Mouse (Mus musculus) intestine, embryonic 15.5 days (tissue): ENCODE measurements at regions not wholly inside any gene's neighbourhood (a gene's known extent, or its start where the extent isn't known, plus 50 kb on each side); places are given as distances from the start of the nearest gene placed in this dataset.

Experiments
- ATAC-seq: fragments of 200-750 bp; cut with Nextera tagmentation; 2 replicates; pipeline ENCODE4 v1.8.0; 2017; ENCODE audit warnings: moderate TSS enrichment, moderate library complexity
- H3K27ac ChIP-seq: fragments of 300-500 bp; sonication (generic); 2 replicates; pipeline ENCODE4 v1.5.1; 2015; ENCODE audit warnings: mild to moderate bottlenecking, inconsistent platforms
- H3K27me3 ChIP-seq: fragments of 300-500 bp; sonication (generic); replicated peaks from 2 replicates; pipeline ENCODE4 v1.6.1; 2015; ENCODE audit warnings: inconsistent platforms
- H3K36me3 ChIP-seq: fragments of 300-500 bp; sonication (generic); 2 replicates; pipeline ENCODE4 v1.6.1; 2015; ENCODE audit warnings: inconsistent platforms
- H3K4me1 ChIP-seq: fragments of 300-500 bp; sonication (generic); replicated peaks from 2 replicates; pipeline ENCODE4 v1.6.1; 2015; ENCODE audit warnings: inconsistent platforms
- H3K4me2 ChIP-seq: fragments of 300-500 bp; sonication (generic); replicated peaks from 2 replicates; pipeline ENCODE4 v1.6.1; 2015; ENCODE audit warnings: mild to moderate bottlenecking, inconsistent platforms
- H3K4me3 ChIP-seq: fragments of 300-500 bp; sonication (generic); replicated peaks from 2 replicates; pipeline ENCODE4 v1.5.1; 2015; ENCODE audit warnings: inconsistent platforms
- H3K9ac ChIP-seq: fragments of 300-500 bp; sonication (generic); 2 replicates; pipeline ENCODE4 v1.6.1; 2015; ENCODE audit warnings: inconsistent platforms
- H3K9me3 ChIP-seq: fragments of 300-500 bp; sonication (generic); 2 replicates; pipeline ENCODE4 v1.6.1; 2016; ENCODE audit warnings: inconsistent platforms
- WGBS: fragments of 180-500 bp; shearing (Covaris S2); methylation state at CpG from one replicate; pipeline ENCODE4 v1.1.7; 2015; 5-methylcytosine and 5-hydroxymethylcytosine counted together

- Histone ChIP-seq H3K36me3 (no peaks in the 10 kb centered on the region), H3K27me3 (no peaks in the 10 kb centered on the region), H3K4me3 (no peak overlapping the region), H3K4me1 (no peaks in the 10 kb centered on the region), H3K4me2 (no peak overlapping the region), H3K9ac (no peak overlapping the region), H3K27ac (no peak overlapping the region), H3K9me3 (no peaks in the 10 kb centered on the region)
- ATAC-seq: no peak
- 84% methylated on average over 1 of the region's 1 CpGs for WGBS
Measured at GRCm38 (mm10) chr16:39431581-39431980, 539.1 kb downstream of the Igsf11 start.

GRCm38 (mm10) chr16:39445740-39446139, 538.4 kb upstream of the Lsamp start:
- WGBS: 86% methylated on average over 2 of the region's 2 CpGs
- Histone ChIP-seq H3K4me1 (no peaks in the 10 kb centered on the region), H3K9ac (no peak overlapping the region), H3K9me3 (no peaks in the 10 kb centered on the region), H3K4me3 (no peak overlapping the region), H3K27ac (no peak overlapping the region), H3K27me3 (no peaks in the 10 kb centered on the region), H3K4me2 (no peak overlapping the region), H3K36me3 (no peaks in the 10 kb centered on the region)
- ATAC-seq: no peak

DNA sequence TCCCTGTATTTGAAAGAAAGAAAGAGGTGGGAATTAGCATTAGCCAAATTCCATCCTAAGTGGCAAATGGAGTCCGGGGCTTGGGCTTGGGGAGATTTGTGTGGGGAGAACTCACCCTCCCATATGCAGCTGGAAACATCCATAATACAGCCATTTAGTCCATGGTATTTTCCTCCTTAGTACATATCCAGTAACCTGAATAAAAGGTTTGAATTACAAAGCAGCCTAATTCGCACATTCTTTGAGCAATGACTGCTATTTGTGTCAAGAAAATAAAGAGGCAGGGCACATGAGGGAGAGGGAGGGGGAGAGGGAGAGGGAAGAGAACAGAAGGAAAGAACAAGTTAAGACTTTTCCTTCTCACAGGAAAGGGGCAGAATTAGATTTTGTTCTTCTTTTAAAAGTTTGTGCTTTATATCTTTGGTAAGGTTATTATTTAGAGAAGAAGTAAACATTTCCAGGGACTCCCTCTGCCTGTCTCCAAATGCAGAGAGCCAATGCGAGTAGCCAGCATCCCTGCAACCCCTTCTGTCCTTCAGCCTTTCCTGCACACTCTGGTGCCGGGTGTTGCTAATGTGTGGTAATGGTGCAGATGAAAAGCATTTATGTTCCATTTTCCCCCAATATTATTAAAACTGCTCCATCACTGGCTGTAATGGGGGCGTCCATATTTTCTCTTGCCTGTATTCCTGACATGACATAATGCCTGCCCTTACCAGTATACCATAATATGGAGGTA, 530.6 kb upstream of the Lsamp start:
- Histone ChIP-seq H3K27me3 (no peaks in the 10 kb centered on the region), H3K9ac (no peak overlapping the region), H3K4me1 (no peaks in the 10 kb centered on the region), H3K36me3 (no peaks in the 10 kb centered on the region), H3K27ac (no peak overlapping the region), H3K4me3 (no peak overlapping the region), H3K9me3 (no peaks in the 10 kb centered on the region), H3K4me2 (no peak overlapping the region)
- ATAC-seq: no peak
- whole genome bisulfite sequencing: 71% methylated on average over 5 of the region's 5 CpGs
